ENCODE assay signal across 9 mouse cellular contexts in the genomic region with DNA sequence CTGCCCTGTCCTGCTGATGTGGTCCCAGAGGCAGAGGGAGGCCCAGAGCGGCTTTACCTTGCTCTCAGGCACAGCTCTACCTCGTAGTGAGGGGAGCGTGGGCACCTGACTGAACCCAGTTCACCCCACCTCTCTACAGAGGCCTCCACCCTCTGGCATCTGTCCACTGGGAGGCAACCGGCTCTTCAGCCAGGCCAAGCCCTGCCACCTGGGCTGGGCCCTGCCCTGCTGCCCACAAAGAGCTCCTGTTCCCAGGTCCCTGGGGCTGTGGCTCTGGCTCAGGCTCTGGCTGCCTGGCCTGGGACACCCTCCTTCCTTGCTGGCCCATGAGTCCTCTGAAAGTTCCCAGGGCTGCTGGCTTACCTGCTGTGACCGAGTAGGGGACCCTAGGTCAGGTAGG. TPM values are rescaled to one million over a fixed set of nuclear protein-coding genes. Genes with fewer than 3 reads are reported as not detected.
DNase-seq lines count a peak whose midpoint lies in the region; ATAC-seq and TF ChIP-seq lines count a peak whose summit lies in the region.
"Had no signal": no experiment of that assay in that cellular context is flagged by ENCODE, and none has a peak within 500 bp of the region (broad histone marks: within the 10 kb centered on the region; RNA-seq: fewer than 3 reads in every experiment).

No protein-coding gene starts in this region.

- no peak overlapping the region for H3K4me3 ChIP-seq in spleen, adult 2 months (ENCODE audit: extremely low read depth, insufficient read depth, insufficient read length)
- H3K4me3 ChIP-seq in heart, embryonic 15.5 days = no peak overlapping the region
- H3K4me3 ChIP-seq in liver, embryonic 12.5 days = no peak overlapping the region
- H3K4me3 ChIP-seq in stomach, embryonic 15.5 days (replicated peaks) = no peak overlapping the region
- H3K4me3 ChIP-seq: neural tube, embryonic 12.5 days had no signal

- peak overlapping the region; percentile 42 for H3K9ac ChIP-seq in heart, embryonic 15.5 days
- no peak overlapping the region for H3K9ac ChIP-seq in liver, embryonic 12.5 days
- H3K9ac ChIP-seq in stomach, embryonic 15.5 days = no peak overlapping the region
- H3K9ac ChIP-seq: neural tube, embryonic 12.5 days had no signal

- TF ChIP-seq CTCF in spleen, adult 2 months (IDR thresholded peaks at IDR 0.05; ENCODE audit: extremely low read depth, insufficient read depth, insufficient read length, insufficient replicate concordance) = no peak

- ATAC-seq in heart, embryonic 15.5 days (replicated peaks; ENCODE audit: insufficient number of reproducible peaks, insufficient read depth, low FRiP score, low read depth) = peak; percentile 14; the same call in 1 of the 2 replicates
- ATAC-seq in liver, embryonic 12.5 days = no peak
- ATAC-seq in stomach, embryonic 15.5 days (ENCODE audit: insufficient read depth, low FRiP score, low read depth) = peak; percentile 24; the same call in 1 of the 2 replicates

- 97% methylated on average over 5 of the region's 5 CpGs for WGBS in spleen, adult 2 months
- WGBS in heart, embryonic 15.5 days = 54% methylated on average over 5 of the region's 5 CpGs
- 68% methylated on average over 5 of the region's 5 CpGs for WGBS in liver, embryonic 12.5 days (ENCODE audit: insufficient replicate concordance)
- 74% methylated on average over 5 of the region's 5 CpGs for WGBS in stomach, embryonic 15.5 days

- no peaks in the 10 kb centered on the region for H3K27me3 ChIP-seq in spleen, adult 2 months (ENCODE audit: control insufficient read depth, insufficient read depth, low read length)
- H3K27me3 ChIP-seq in heart, embryonic 15.5 days = no peaks in the 10 kb centered on the region
- H3K27me3 ChIP-seq in liver, embryonic 12.5 days (replicated peaks) = no peaks in the 10 kb centered on the region
- H3K27me3 ChIP-seq in stomach, embryonic 15.5 days (replicated peaks) = no peaks in the 10 kb centered on the region
- H3K27me3 ChIP-seq: neural tube, embryonic 12.5 days had no signal

- peak overlapping the region; percentile 23 for H3K4me2 ChIP-seq in heart, embryonic 15.5 days
- H3K4me2 ChIP-seq in liver, embryonic 12.5 days = no peak overlapping the region
- H3K4me2 ChIP-seq in stomach, embryonic 15.5 days = no peak overlapping the region
- H3K4me2 ChIP-seq: neural tube, embryonic 12.5 days had no signal

- DNase-seq in spleen, adult 2 months (ENCODE audit: low read depth in 1 of 2, low spot score in 2 of 2) = no peak
- DNase-seq in spleen, postnatal 4 days (ENCODE audit: low spot score in 2 of 2) = no peak
- no peak for DNase-seq in urinary bladder, adult 18-20 months (ENCODE audit: low spot score in 2 of 2)
- no peak for DNase-seq in urinary bladder, adult 2 months (ENCODE audit: low spot score)
- DNase-seq in cerebellum, postnatal 36 days = no peak

- H3K27ac ChIP-seq in spleen, adult 2 months (ENCODE audit: insufficient read depth, low read length) = peak overlapping the region; percentile 68
- peak overlapping the region; percentile 95 for H3K27ac ChIP-seq in heart, embryonic 15.5 days
- peak overlapping the region; percentile 57; the same call in 1 of the 2 replicates for H3K27ac ChIP-seq in liver, embryonic 12.5 days
- H3K27ac ChIP-seq in stomach, embryonic 15.5 days = peak overlapping the region; percentile 85

- H3K9me3 ChIP-seq in heart, embryonic 15.5 days (replicated peaks) = no peaks in the 10 kb centered on the region
- H3K9me3 ChIP-seq in liver, embryonic 12.5 days (replicated peaks) = no peaks in the 10 kb centered on the region
- no peaks in the 10 kb centered on the region for H3K9me3 ChIP-seq in stomach, embryonic 15.5 days
- H3K9me3 ChIP-seq: neural tube, embryonic 12.5 days had no signal

- H3K4me1 ChIP-seq in spleen, adult 2 months (ENCODE audit: control insufficient read depth, insufficient read depth, insufficient read length) = no peaks in the 10 kb centered on the region; the same call in 1 of the 2 replicates
- H3K4me1 ChIP-seq in heart, embryonic 15.5 days (replicated peaks) = peaks cover 33% of the 10 kb centered on the region
- peaks cover 20% of the 10 kb centered on the region for H3K4me1 ChIP-seq in liver, embryonic 12.5 days
- peaks cover 20% of the 10 kb centered on the region for H3K4me1 ChIP-seq in stomach, embryonic 15.5 days

- no peak for TF ChIP-seq POLR2A in spleen, adult 2 months (IDR thresholded peaks at IDR 0.05; ENCODE audit: low read depth, low read length)

- H3K36me3 ChIP-seq in spleen, adult 2 months (ENCODE audit: control insufficient read depth, insufficient read depth, low read length) = no peaks in the 10 kb centered on the region
- H3K36me3 ChIP-seq in heart, embryonic 15.5 days = peaks cover 34% of the 10 kb centered on the region
- H3K36me3 ChIP-seq in liver, embryonic 12.5 days = peaks cover 18% of the 10 kb centered on the region
- peaks cover 42% of the 10 kb centered on the region for H3K36me3 ChIP-seq in stomach, embryonic 15.5 days

RNA-seq across cellular contexts. Expression of gene Fam129b, which starts 38.4 kb away (rescaled TPM):
- polyA plus RNA-seq in spleen, adult 2 months (2012; rRNA removed) = 11.0 and 11.6 TPM in 2 replicates
- 43.0 and 57.4 TPM in 2 replicates for polyA plus RNA-seq in heart, embryonic 15.5 days (2015; fragmentation: Nextera tagmentation; extraction: Ambion mirVana)
- polyA plus RNA-seq in liver, embryonic 12.5 days (2016; fragmentation: Nextera tagmentation; extraction: Ambion mirVana) = 11.9 and 12.4 TPM in 2 replicates
- 67.1 and 73.6 TPM in 2 replicates for polyA plus RNA-seq in stomach, embryonic 15.5 days (2015; fragmentation: Nextera tagmentation; extraction: Ambion mirVana)
- 99.6 and 102 TPM in 2 replicates for polyA plus RNA-seq in urinary bladder, adult 2 months (2012; rRNA removed)

RNA-seq across cellular contexts. Expression of gene Rpl12, which starts 47.0 kb away (rescaled TPM):
- polyA plus RNA-seq in spleen, adult 2 months (2012; rRNA removed) = 535 and 627 TPM in 2 replicates
- polyA plus RNA-seq in heart, embryonic 15.5 days (2015; fragmentation: Nextera tagmentation; extraction: Ambion mirVana) = 79.3 and 89.3 TPM in 2 replicates
- polyA plus RNA-seq in liver, embryonic 12.5 days (2016; fragmentation: Nextera tagmentation; extraction: Ambion mirVana) = 171 and 174 TPM in 2 replicates
- 152 and 172 TPM in 2 replicates for polyA plus RNA-seq in stomach, embryonic 15.5 days (2015; fragmentation: Nextera tagmentation; extraction: Ambion mirVana)
- 1,100 and 1,122 TPM in 2 replicates for polyA plus RNA-seq in urinary bladder, adult 2 months (2012; rRNA removed)

RNA-seq across cellular contexts. Expression of gene Lrsam1, which starts 47.1 kb away (rescaled TPM):
- 8.3 and 13.0 TPM in 2 replicates for polyA plus RNA-seq in spleen, adult 2 months (2012; rRNA removed)
- polyA plus RNA-seq in heart, embryonic 15.5 days (2015; fragmentation: Nextera tagmentation; extraction: Ambion mirVana) = 8.3 and 9.3 TPM in 2 replicates
- polyA plus RNA-seq in liver, embryonic 12.5 days (2016; fragmentation: Nextera tagmentation; extraction: Ambion mirVana) = 3.5 and 4.4 TPM in 2 replicates
- polyA plus RNA-seq in stomach, embryonic 15.5 days (2015; fragmentation: Nextera tagmentation; extraction: Ambion mirVana) = 8.8 and 10.1 TPM in 2 replicates
- polyA plus RNA-seq in urinary bladder, adult 2 months (2012; rRNA removed) = 15.1 and 15.9 TPM in 2 replicates
